Mouse (Mus musculus): ENCODE measurements around the gene Rpusd1.

- no peak for TF ChIP-seq CTCF (IDR thresholded peaks at IDR 0.05; ENCODE audit: control insufficient read depth, insufficient read depth, insufficient read length)
- TF ChIP-seq USF1 (IDR thresholded peaks at IDR 0.05; ENCODE audit: low read depth): no peak
- TF ChIP-seq MYOD1 (IDR thresholded peaks at IDR 0.05; ENCODE audit: control insufficient read depth, insufficient read length, low read depth): no peak
These were observed 26.8 kb downstream of the Rpusd1 start, which contains the start of gene Msln for GRCm38 (mm10) chr17:25754241-25754640.

Measured in C2C12 (cell line).